Mouse (Mus musculus) testis, postnatal 10 days (tissue): ENCODE measurements around the gene Rere.
A peak's percentile ranks its signal among the peaks of the same experiment; 100 is the strongest.
"Not testable (repeated sequence)": the region's sequence is repeated elsewhere in the genome, so short reads cannot be mapped to it uniquely, and the experiment has no call there.

ENCODE experiments used
- DNase-seq: peaks from one replicate; pipeline ENCODE4 v3.0.0; 2021; ENCODE audit warnings: low spot score

The Rere gene

GRCm38 (mm10) chr4:150582966-150583776 lies 301.7 kb downstream of the Rere start:
- DNase-seq = peak; percentile 75

- DNase-seq = no peak
Observed at GRCm38 (mm10) chr4:150583777-150584135, 302.3 kb downstream of the Rere start.

- no peak for DNase-seq
Observed at GRCm38 (mm10) chr4:150585800-150586199, 304.4 kb downstream of the Rere start.

GRCm38 (mm10) chr4:150586275-150586674 lies 304.8 kb downstream of the Rere start:
- no peak for DNase-seq

GRCm38 (mm10) chr4:150587597-150588299 lies 306.3 kb downstream of the Rere start:
- no peak for DNase-seq

GRCm38 (mm10) chr4:150588300-150588621 lies 306.8 kb downstream of the Rere start:
- DNase-seq = no peak

- no peak for DNase-seq
Observed at GRCm38 (mm10) chr4:150590621-150591282, 309.3 kb downstream of the Rere start.

GRCm38 (mm10) chr4:150591602-150592001 lies 310.2 kb downstream of the Rere start:
- no peak for DNase-seq

- no peak for DNase-seq
Observed at GRCm38 (mm10) chr4:150592087-150592486, 310.6 kb downstream of the Rere start.

- no peak for DNase-seq
Observed at GRCm38 (mm10) chr4:150593473-150594217, 312.2 kb downstream of the Rere start.

- no peak for DNase-seq
Observed at GRCm38 (mm10) chr4:150594298-150594829, 312.9 kb downstream of the Rere start.

- DNase-seq = no peak
Observed at GRCm38 (mm10) chr4:150595071-150595470, 313.6 kb downstream of the Rere start.

- DNase-seq = no peak
Observed at GRCm38 (mm10) chr4:150595991-150596390, 314.5 kb downstream of the Rere start.

GRCm38 (mm10) chr4:150598686-150599085 lies 317.2 kb downstream of the Rere start:
- DNase-seq = no peak

- DNase-seq = no peak
Observed at GRCm38 (mm10) chr4:150599119-150599992, 317.9 kb downstream of the Rere start.

- DNase-seq = not testable (repeated sequence)
Observed at GRCm38 (mm10) chr4:150600503-150600902, 319.1 kb downstream of the Rere start.

GRCm38 (mm10) chr4:150601489-150601888 lies 320.0 kb downstream of the Rere start:
- DNase-seq = no peak

GRCm38 (mm10) chr4:150603366-150604061 lies 322.1 kb downstream of the Rere start:
- no peak for DNase-seq

GRCm38 (mm10) chr4:150605804-150606203 lies 324.4 kb downstream of the Rere start:
- no peak for DNase-seq

- DNase-seq = no peak
Observed at GRCm38 (mm10) chr4:150606449-150607161, 325.2 kb downstream of the Rere start.
